Mouse (Mus musculus): Measurements from ENCODE around the gene Htr2c. TPM values are rescaled to one million over a fixed set of nuclear protein-coding genes. Genes with fewer than 3 reads are reported as not detected.

Gene Htr2c
- polyA plus RNA-seq (2014; fragmentation: Illumina TruSeq; extraction: RNeasy Lipid Tissue Mini Kit (QIAGEN cat#74804); ENCODE audit: low read depth, low replicate concordance) = not detected

DNA sequence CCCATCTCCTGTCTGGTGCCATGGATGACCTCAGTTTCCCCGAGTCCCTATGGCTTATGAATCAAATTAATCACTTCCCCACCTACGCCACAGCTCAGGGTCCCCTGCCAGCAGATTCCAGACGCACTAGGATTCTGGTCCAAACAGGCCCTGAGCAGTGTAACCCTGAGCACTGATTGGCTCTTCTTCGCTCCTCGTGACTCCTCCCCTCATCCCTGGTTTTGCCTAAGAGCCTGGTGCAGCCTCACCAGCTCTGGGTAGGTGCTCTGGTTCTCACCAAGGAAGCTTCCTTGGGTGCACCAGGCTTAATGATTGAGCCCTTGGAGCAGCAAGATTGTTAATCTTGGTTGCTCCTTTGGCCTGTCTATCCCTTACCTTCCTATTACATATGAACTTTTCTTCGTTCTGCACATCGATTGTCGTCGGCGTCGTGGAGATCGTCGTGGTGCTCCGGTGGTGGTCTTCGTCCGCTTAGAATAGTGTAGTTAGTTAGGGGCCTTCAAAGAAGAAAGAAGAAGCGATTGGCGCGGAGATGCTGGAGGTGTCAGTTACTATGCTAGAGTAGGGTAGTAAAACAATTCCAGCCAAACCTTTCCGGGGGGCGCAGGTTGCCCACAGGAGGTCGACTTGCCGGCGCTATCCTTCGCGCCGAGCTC is at the start of gene Htr2c:
Gene Htr2c (plus strand): TSS at position 256 of the 656 bp plus-strand sequence.

Data from liver, adult 10 weeks (tissue).